Mouse (Mus musculus) cerebellum, adult 8-10 months (tissue): ENCODE measurements at regions not wholly inside any gene's neighbourhood (a gene's known extent, or its start where the extent isn't known, plus 50 kb on each side); places are given as distances from the start of the nearest gene placed in this dataset.
A peak's percentile ranks its signal among the peaks of the same experiment; 100 is the strongest.

Experiments used
- DNase-seq: peaks from one replicate; pipeline ENCODE4 v3.0.0; 2022

- no peak for DNase-seq
Observed at GRCm38 (mm10) chr1:128951436-128951835, 321.7 kb upstream of the Thsd7b start.

- DNase-seq: no peak
Observed at GRCm38 (mm10) chr1:128950512-128950911, 322.6 kb upstream of the Thsd7b start.

DNA sequence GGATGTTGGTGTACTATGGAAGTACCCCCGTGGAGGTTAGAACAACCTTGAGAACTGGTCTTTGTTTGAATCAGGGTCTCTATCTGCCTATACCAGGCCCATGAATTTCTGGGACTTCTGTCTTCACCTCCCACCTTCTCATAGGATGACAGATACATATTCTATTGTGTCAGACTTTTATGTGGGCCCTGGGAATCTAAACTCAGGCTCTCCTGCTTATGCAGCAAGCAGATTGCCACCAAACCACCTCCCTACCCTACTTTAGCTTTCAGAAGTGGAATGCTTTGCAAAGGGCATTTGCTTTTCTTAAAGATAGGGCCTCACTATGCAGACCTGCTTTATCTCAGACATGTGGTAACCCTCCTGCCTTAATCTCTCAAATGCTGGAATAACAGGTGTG lies 322.7 kb upstream of the Cxcr4 start:
- no peak for DNase-seq

- no peak for DNase-seq
Observed at GRCm38 (mm10) chr1:128912532-128912931, 320.4 kb upstream of the Cxcr4 start.

- DNase-seq: no peak
Observed at GRCm38 (mm10) chr1:128907566-128907965, 315.5 kb upstream of the Cxcr4 start.

GRCm38 (mm10) chr1:128898025-128898424 lies 305.9 kb upstream of the Cxcr4 start:
- no peak for DNase-seq

DNA sequence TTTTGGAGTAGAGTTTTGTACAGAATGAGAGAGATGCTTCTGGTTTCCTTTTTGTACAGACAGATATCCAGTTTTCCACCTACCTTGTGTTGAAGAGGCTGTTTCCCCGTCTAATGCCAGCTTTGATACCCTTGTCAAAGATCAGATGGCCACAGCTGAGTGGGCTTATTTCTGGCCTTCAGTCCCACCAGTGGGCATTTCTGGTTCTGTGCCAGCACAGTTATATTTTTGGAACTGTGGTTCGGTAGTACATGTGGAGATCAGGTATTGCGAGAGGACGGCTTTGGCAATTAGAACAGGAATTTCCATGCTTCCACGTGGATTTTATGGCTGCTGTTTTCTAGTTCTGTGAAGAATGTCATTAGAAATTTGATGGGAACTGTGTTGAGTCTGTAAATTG lies 302.5 kb upstream of the Cxcr4 start:
- no peak for DNase-seq

DNA sequence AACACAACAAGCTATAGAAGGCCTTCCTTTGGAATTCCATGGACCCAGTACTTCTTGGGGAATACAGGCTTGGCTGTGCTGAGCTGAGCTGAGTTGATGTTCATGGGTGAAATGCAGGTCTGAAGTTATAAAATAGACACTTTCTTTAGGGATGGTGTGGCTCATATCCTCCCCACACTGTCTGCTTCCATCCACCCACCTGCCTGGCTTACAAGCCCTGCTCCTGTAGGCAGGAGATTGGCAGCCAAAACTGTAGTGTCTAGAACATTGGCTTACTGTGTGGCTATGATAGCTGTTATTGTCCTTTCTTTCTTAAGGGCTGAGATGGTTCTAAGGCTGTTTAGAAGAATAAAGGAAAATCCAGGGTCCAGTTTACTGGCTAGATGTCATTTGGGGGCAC lies 286.2 kb upstream of the Cxcr4 start:
- no peak for DNase-seq

DNA sequence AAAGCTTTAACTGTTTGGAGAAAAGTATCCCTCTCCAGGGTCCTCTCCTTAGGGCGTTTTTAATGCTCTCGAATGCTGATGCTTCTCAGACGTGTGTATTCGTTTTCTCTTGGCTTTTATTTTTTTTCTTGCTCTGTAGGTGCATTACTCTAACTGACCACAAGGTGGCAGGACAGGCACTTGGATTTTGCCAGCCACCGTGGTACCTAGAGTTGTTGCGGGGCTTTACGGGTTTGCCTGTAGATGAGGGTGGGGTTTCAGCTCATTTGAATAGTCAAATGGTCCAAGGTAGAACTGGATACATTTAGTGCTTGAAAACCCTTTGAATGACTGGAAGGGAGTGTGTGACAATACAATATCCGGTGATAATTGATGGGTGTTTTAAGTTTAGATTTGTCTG lies 283.2 kb upstream of the Cxcr4 start:
- peak; percentile 20 for DNase-seq

GRCm38 (mm10) chr1:128874190-128874589 lies 282.1 kb upstream of the Cxcr4 start:
- DNase-seq: no peak

GRCm38 (mm10) chr1:128868761-128869160 lies 276.7 kb upstream of the Cxcr4 start:
- DNase-seq: no peak

- no peak for DNase-seq
Observed at GRCm38 (mm10) chr1:128860537-128860936, 268.4 kb upstream of the Cxcr4 start.

- DNase-seq: no peak
Observed at GRCm38 (mm10) chr1:128860094-128860493, 268.0 kb upstream of the Cxcr4 start.

- DNase-seq: no peak
Observed at GRCm38 (mm10) chr1:128858661-128859060, 266.6 kb upstream of the Cxcr4 start.

GRCm38 (mm10) chr1:128856933-128857332 lies 264.8 kb upstream of the Cxcr4 start:
- no peak for DNase-seq

- DNase-seq: no peak
Observed at GRCm38 (mm10) chr1:128854649-128855048, 262.6 kb upstream of the Cxcr4 start.

GRCm38 (mm10) chr1:128853286-128853685 lies 261.2 kb upstream of the Cxcr4 start:
- no peak for DNase-seq

DNA sequence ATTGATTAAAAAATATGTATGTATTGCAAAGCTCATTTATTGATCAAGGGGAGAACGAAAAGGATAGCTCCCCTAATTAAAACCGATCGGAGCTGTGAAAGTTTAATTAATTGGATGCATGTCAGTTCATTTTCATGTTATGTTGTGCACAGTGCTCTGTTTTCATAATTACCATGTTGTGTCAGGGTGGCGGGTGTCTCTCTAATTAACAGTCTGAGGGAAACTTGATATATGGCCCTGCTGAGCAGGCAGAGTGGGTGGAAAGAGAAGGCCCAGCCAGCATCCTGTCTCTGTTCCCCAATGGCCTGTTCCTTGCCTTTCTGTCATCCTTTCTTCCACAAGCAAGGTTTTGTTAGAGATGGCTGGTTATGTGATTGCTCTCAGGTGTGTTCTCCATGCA lies 245.3 kb upstream of the Cxcr4 start:
- no peak for DNase-seq

- no peak for DNase-seq
Observed at GRCm38 (mm10) chr1:128835510-128835909, 243.4 kb upstream of the Cxcr4 start.

- DNase-seq: no peak
Observed at GRCm38 (mm10) chr1:128833096-128833715, 241.1 kb upstream of the Cxcr4 start.

- peak; percentile 32 for DNase-seq
Observed at GRCm38 (mm10) chr1:128832201-128832883, 240.2 kb upstream of the Cxcr4 start.

- DNase-seq: no peak
Observed at GRCm38 (mm10) chr1:128830671-128831240, 238.7 kb upstream of the Cxcr4 start.

- no peak for DNase-seq
Observed at GRCm38 (mm10) chr1:128829536-128829935, 237.4 kb upstream of the Cxcr4 start.

DNA sequence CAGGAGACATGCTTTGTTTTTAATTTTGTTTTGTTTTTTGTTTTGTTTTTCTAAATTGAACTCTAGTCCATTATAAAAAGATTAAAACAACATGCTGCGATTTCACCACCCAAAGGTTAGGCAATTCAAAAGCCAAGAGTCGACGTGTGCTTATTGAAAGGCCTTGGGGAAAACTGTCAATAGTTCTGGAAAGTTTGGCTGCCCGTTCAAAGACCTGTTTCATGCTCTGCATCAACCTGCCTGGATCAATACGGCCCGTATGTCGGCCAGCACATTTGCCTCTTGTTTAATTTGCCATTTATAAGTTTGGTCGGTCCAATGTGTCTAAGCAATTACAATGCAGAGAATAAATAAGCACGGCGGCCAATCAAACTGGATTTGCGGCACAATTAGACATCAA lies 234.3 kb upstream of the Cxcr4 start:
- no peak for DNase-seq
